Mouse (Mus musculus): ENCODE results near the gene Toe1. TPM values are rescaled to one million over a fixed set of nuclear protein-coding genes. Genes with fewer than 3 reads are reported as not detected.

The Toe1 gene
- polyA plus RNA-seq, 1 experiment from 2014 or later, result 33.4 TPM

GRCm38 (mm10) chr4:116811012-116811411 is 3.6 kb upstream of the Toe1 start:
- Histone ChIP-seq H3K4me2 (replicated peaks; ENCODE audit: low read depth, low read length) (no peak overlapping the region), H3K9ac (ENCODE audit: low read depth, low read length) (no peak overlapping the region), H3K27ac (ENCODE audit: low read depth, low read length) (no peak overlapping the region), H3K9me3 (ENCODE audit: control insufficient read depth, low read length) (no peaks in the 10 kb centered on the region), H3K4me3 (ENCODE audit: low read depth, low read length) (no peak overlapping the region), H3K4me1 (replicated peaks; ENCODE audit: control insufficient read depth, insufficient read depth, low read length) (no peaks in the 10 kb centered on the region; the same call in 1 of the 2 replicates), H3K27me3 (ENCODE audit: control insufficient read depth, insufficient read depth, low read length) (no peaks in the 10 kb centered on the region), H3K36me3 (ENCODE audit: control insufficient read depth, insufficient read depth, low read length) (no peaks in the 10 kb centered on the region)
- no peak for DNase-seq (ENCODE audit: low spot score)
- no peak for ATAC-seq (ENCODE audit: low FRiP score)
- 78% methylated on average over 3 of the region's 3 CpGs for WGBS

GRCm38 (mm10) chr4:116799901-116800300 is 7.5 kb downstream of the Toe1 start:
- H3K4me3 ChIP-seq (ENCODE audit: low read depth, low read length), result no peak overlapping the region
- ATAC-seq (ENCODE audit: low FRiP score) (no peak), DNase-seq (ENCODE audit: low spot score) (peak; percentile 51)
- no peaks in the 10 kb centered on the region for H3K27me3 ChIP-seq (ENCODE audit: control insufficient read depth, insufficient read depth, low read length)
- H3K4me2 ChIP-seq (replicated peaks; ENCODE audit: low read depth, low read length), result no peak overlapping the region
- H3K36me3 ChIP-seq (ENCODE audit: control insufficient read depth, insufficient read depth, low read length), result 0 out of 2 replicates have a peak, but pooled peaks cover 4% of the 10 kb centered on the region
- H3K9me3 ChIP-seq (ENCODE audit: control insufficient read depth, low read length), result no peaks in the 10 kb centered on the region
- no peak overlapping the region for H3K9ac ChIP-seq (ENCODE audit: low read depth, low read length)
- WGBS, result 43% methylated on average over 5 of the region's 5 CpGs
- H3K4me1 ChIP-seq (replicated peaks; ENCODE audit: control insufficient read depth, insufficient read depth, low read length), result no peaks in the 10 kb centered on the region
- H3K27ac ChIP-seq (ENCODE audit: low read depth, low read length), result no peak overlapping the region

- Histone ChIP-seq H3K27me3 (ENCODE audit: control insufficient read depth, insufficient read depth, low read length) (no peaks in the 10 kb centered on the region), H3K27ac (ENCODE audit: low read depth, low read length) (no peak overlapping the region), H3K4me2 (replicated peaks; ENCODE audit: low read depth, low read length) (no peak overlapping the region), H3K4me1 (replicated peaks; ENCODE audit: control insufficient read depth, insufficient read depth, low read length) (no peaks in the 10 kb centered on the region), H3K9ac (ENCODE audit: low read depth, low read length) (no peak overlapping the region), H3K4me3 (ENCODE audit: low read depth, low read length) (no peak overlapping the region), H3K36me3 (ENCODE audit: control insufficient read depth, insufficient read depth, low read length) (no peaks in the 10 kb centered on the region), H3K9me3 (ENCODE audit: control insufficient read depth, low read length) (no peaks in the 10 kb centered on the region)
- ATAC-seq (ENCODE audit: low FRiP score), result no peak
- no peak for DNase-seq (ENCODE audit: low spot score)
- WGBS, result 73% methylated on average over 1 of the region's 1 CpGs
These were observed 10.9 kb downstream of the Toe1 start for GRCm38 (mm10) chr4:116796442-116797110.

- H3K36me3 ChIP-seq (ENCODE audit: control insufficient read depth, insufficient read depth, low read length), result no peaks in the 10 kb centered on the region
- no peaks in the 10 kb centered on the region for H3K9me3 ChIP-seq (ENCODE audit: control insufficient read depth, low read length)
- no peak overlapping the region for H3K4me3 ChIP-seq (ENCODE audit: low read depth, low read length)
- no peak overlapping the region for H3K4me2 ChIP-seq (replicated peaks; ENCODE audit: low read depth, low read length)
- no peak for DNase-seq (ENCODE audit: low spot score)
- no peak overlapping the region for H3K9ac ChIP-seq (ENCODE audit: low read depth, low read length)
- H3K27ac ChIP-seq (ENCODE audit: low read depth, low read length), result no peak overlapping the region
- H3K27me3 ChIP-seq (ENCODE audit: control insufficient read depth, insufficient read depth, low read length), result no peaks in the 10 kb centered on the region
- no peaks in the 10 kb centered on the region for H3K4me1 ChIP-seq (replicated peaks; ENCODE audit: control insufficient read depth, insufficient read depth, low read length)
- 83% methylated on average over 2 of the region's 2 CpGs for WGBS
- no peak for ATAC-seq (ENCODE audit: low FRiP score)
These were observed 13.2 kb downstream of the Toe1 start for GRCm38 (mm10) chr4:116794273-116794672.

DNA sequence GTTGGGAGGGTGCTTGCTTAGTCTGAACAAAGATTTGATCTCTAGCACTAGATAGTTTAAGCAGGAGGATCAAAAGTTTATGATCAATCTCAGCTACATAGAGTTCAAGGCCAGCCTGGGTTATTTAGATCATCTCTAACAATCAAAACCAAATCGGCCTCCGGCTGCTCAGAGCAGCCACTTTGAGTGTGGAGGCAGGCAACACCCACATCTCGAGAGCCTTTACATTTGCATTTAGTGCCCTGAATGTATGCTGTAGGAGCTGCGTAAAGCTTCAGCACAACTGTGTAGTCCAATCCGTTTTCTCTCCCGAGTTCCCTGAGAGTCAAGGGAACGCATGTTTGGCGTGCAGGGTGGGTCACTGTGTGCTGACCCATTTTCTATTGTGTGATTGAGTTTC is 15.0 kb downstream of the Toe1 start:
- no peaks in the 10 kb centered on the region for H3K36me3 ChIP-seq (ENCODE audit: control insufficient read depth, insufficient read depth, low read length)
- no peaks in the 10 kb centered on the region for H3K4me1 ChIP-seq (replicated peaks; ENCODE audit: control insufficient read depth, insufficient read depth, low read length)
- ATAC-seq (ENCODE audit: low FRiP score), result no peak

GRCm38 (mm10) chr4:116788956-116789355 is 18.5 kb downstream of the Toe1 start:
- H3K36me3 ChIP-seq (ENCODE audit: control insufficient read depth, insufficient read depth, low read length), result no peaks in the 10 kb centered on the region
- 6% methylated on average over 3 of the region's 3 CpGs for WGBS
- no peak overlapping the region for H3K9ac ChIP-seq (ENCODE audit: low read depth, low read length)
- H3K9me3 ChIP-seq (ENCODE audit: control insufficient read depth, low read length), result no peaks in the 10 kb centered on the region
- no peak overlapping the region for H3K4me3 ChIP-seq (ENCODE audit: low read depth, low read length)
- no peaks in the 10 kb centered on the region for H3K27me3 ChIP-seq (ENCODE audit: control insufficient read depth, insufficient read depth, low read length)
- ATAC-seq (ENCODE audit: low FRiP score) (no peak), DNase-seq (ENCODE audit: low spot score) (peak; percentile 90)
- H3K4me2 ChIP-seq (replicated peaks; ENCODE audit: low read depth, low read length), result no peak overlapping the region
- H3K27ac ChIP-seq (ENCODE audit: low read depth, low read length), result no peak overlapping the region
- H3K4me1 ChIP-seq (replicated peaks; ENCODE audit: control insufficient read depth, insufficient read depth, low read length), result no peaks in the 10 kb centered on the region

More for the DNA sequence above, 15.0 kb downstream of the Toe1 start:
- Histone ChIP-seq H3K9me3 (ENCODE audit: control insufficient read depth, low read length) (no peaks in the 10 kb centered on the region), H3K27me3 (ENCODE audit: control insufficient read depth, insufficient read depth, low read length) (no peaks in the 10 kb centered on the region), H3K4me2 (replicated peaks; ENCODE audit: low read depth, low read length) (no peak overlapping the region), H3K9ac (ENCODE audit: low read depth, low read length) (no peak overlapping the region), H3K4me3 (ENCODE audit: low read depth, low read length) (no peak overlapping the region), H3K27ac (ENCODE audit: low read depth, low read length) (no peak overlapping the region)
- DNase-seq (ENCODE audit: low spot score), result no peak
- WGBS, result 89% methylated on average over 8 of the region's 8 CpGs

GRCm38 (mm10) chr4:116787985-116788760 is 19.3 kb downstream of the Toe1 start:
- Histone ChIP-seq H3K4me3 (ENCODE audit: low read depth, low read length) (no peak overlapping the region), H3K36me3 (ENCODE audit: control insufficient read depth, insufficient read depth, low read length) (no peaks in the 10 kb centered on the region), H3K27me3 (ENCODE audit: control insufficient read depth, insufficient read depth, low read length) (no peaks in the 10 kb centered on the region), H3K9ac (ENCODE audit: low read depth, low read length) (no peak overlapping the region), H3K4me1 (replicated peaks; ENCODE audit: control insufficient read depth, insufficient read depth, low read length) (no peaks in the 10 kb centered on the region), H3K4me2 (replicated peaks; ENCODE audit: low read depth, low read length) (no peak overlapping the region), H3K27ac (ENCODE audit: low read depth, low read length) (no peak overlapping the region), H3K9me3 (ENCODE audit: control insufficient read depth, low read length) (no peaks in the 10 kb centered on the region)
- ATAC-seq (ENCODE audit: low FRiP score) (no peak), DNase-seq (ENCODE audit: low spot score) (no peak)
- 44% methylated on average over 7 of the region's 7 CpGs for WGBS

GRCm38 (mm10) chr4:116786587-116786986 is 20.9 kb downstream of the Toe1 start:
- no peak for DNase-seq (ENCODE audit: low spot score)
- WGBS, result 100% methylated on average over 1 of the region's 1 CpGs

GRCm38 (mm10) chr4:116782171-116782570 is 25.3 kb downstream of the Toe1 start:
- no peak overlapping the region for H3K27ac ChIP-seq (ENCODE audit: low read depth, low read length)
- H3K4me1 ChIP-seq (replicated peaks; ENCODE audit: control insufficient read depth, insufficient read depth, low read length), result no peaks in the 10 kb centered on the region; the same call in 1 of the 2 replicates
- peak; percentile 48 for DNase-seq (ENCODE audit: low spot score)
- no peaks in the 10 kb centered on the region for H3K27me3 ChIP-seq (ENCODE audit: control insufficient read depth, insufficient read depth, low read length)
- H3K9me3 ChIP-seq (ENCODE audit: control insufficient read depth, low read length), result no peaks in the 10 kb centered on the region
- no peak overlapping the region for H3K4me2 ChIP-seq (replicated peaks; ENCODE audit: low read depth, low read length)
- no peak for ATAC-seq (ENCODE audit: low FRiP score)
- H3K9ac ChIP-seq (ENCODE audit: low read depth, low read length), result peak overlapping the region; percentile 40; the same call in 1 of the 2 replicates
- no peak overlapping the region for H3K4me3 ChIP-seq (ENCODE audit: low read depth, low read length)
- H3K36me3 ChIP-seq (ENCODE audit: control insufficient read depth, insufficient read depth, low read length), result no peaks in the 10 kb centered on the region
- WGBS, result 4% methylated on average over 8 of the region's 8 CpGs

More at GRCm38 (mm10) chr4:116786587-116786986, 20.9 kb downstream of the Toe1 start:
- Histone ChIP-seq H3K4me1 (replicated peaks; ENCODE audit: control insufficient read depth, insufficient read depth, low read length) (no peaks in the 10 kb centered on the region; the same call in 1 of the 2 replicates), H3K9me3 (ENCODE audit: control insufficient read depth, low read length) (no peaks in the 10 kb centered on the region), H3K27me3 (ENCODE audit: control insufficient read depth, insufficient read depth, low read length) (no peaks in the 10 kb centered on the region), H3K27ac (ENCODE audit: low read depth, low read length) (no peak overlapping the region), H3K4me3 (ENCODE audit: low read depth, low read length) (no peak overlapping the region), H3K9ac (ENCODE audit: low read depth, low read length) (no peak overlapping the region), H3K36me3 (ENCODE audit: control insufficient read depth, insufficient read depth, low read length) (no peaks in the 10 kb centered on the region), H3K4me2 (replicated peaks; ENCODE audit: low read depth, low read length) (no peak overlapping the region)
- ATAC-seq (ENCODE audit: low FRiP score), result no peak
